Mouse (Mus musculus): Measurements from ENCODE around the gene Cops9.

DNA sequence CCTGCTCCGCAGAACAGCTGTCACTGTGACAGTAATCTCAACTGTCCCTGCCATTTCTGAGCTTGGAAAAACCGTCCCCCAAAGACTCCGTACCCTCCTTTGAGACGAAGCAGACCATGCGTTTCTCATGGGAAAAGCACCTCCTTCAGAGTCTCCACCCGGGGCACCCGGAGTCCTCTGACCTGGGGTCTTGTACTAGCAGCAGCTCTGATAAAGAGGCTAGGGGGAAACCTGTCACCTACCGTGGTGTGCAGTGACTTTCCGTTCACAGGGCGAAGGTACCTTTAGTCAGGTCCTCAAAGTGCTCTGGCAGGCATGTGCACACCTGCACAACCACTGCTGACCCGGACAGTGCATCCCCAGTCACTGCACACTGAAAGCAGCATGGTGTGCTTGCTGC, 5.1 kb downstream of the Cops9 start:
- TF ChIP-seq CTCF (IDR thresholded peaks at IDR 0.05; ENCODE audit: low read depth, low read length) (no peak), GATA2 (IDR thresholded peaks at IDR 0.05; ENCODE audit: borderline replicate concordance, low read depth, low read length) (no peak), POLR2AphosphoS5 (IDR thresholded peaks at IDR 0.05; ENCODE audit: insufficient replicate concordance, low read depth, low read length) (no peak), GATA1 (IDR thresholded peaks at IDR 0.05; ENCODE audit: borderline replicate concordance, low read length) (no peak), TAL1 (conservative IDR thresholded peaks at IDR 0.05; ENCODE audit: low read depth, low read length) (no peak)

Data from G1E (cell line).